Mouse (Mus musculus) mouse trophoblast stem cell (cell line): ENCODE measurements around the gene Stub1.
"Not testable (repeated sequence)": the region's sequence is repeated elsewhere in the genome, so short reads cannot be mapped to it uniquely, and the experiment has no call there.

Experiments used
- in situ Hi-C, 2 experiments: fragments of 300-500 bp; cut with MseI, MboI; formaldehyde crosslinking; loops; 2 replicates in 1 of 2; 3 replicates in 1 of 2; pipeline ENCODE4 v1.15.1; 2025

Gene Stub1

GRCm38 (mm10) chr17:25823452-25823851 lies 9.8 kb downstream of the Stub1 start, which contains the start of gene Wdr24:
Wdr24 (plus strand) TSS chr17:25823627.
- in situ Hi-C loops = no loop called here

GRCm38 (mm10) chr17:25818851-25819780 lies 14.1 kb downstream of the Stub1 start:
- in situ Hi-C loops = no loop called here

- in situ Hi-C loops = no loop called here
These were observed 15.5 kb downstream of the Stub1 start for GRCm38 (mm10) chr17:25817662-25818061.

GRCm38 (mm10) chr17:25813471-25813870 lies 19.7 kb downstream of the Stub1 start:
- in situ Hi-C loops = no loop called here

GRCm38 (mm10) chr17:25810890-25811289 lies 22.3 kb downstream of the Stub1 start:
- in situ Hi-C loops = no loop called here

- in situ Hi-C loops = no loop called here
These were observed 23.4 kb downstream of the Stub1 start for GRCm38 (mm10) chr17:25809606-25810340.

GRCm38 (mm10) chr17:25808789-25809605 lies 24.2 kb downstream of the Stub1 start, which contains the start of gene Fbxl16:
Fbxl16 (plus strand) TSS chr17:25809085.
- in situ Hi-C loops = no loop called here

- in situ Hi-C loops = no loop called here
These were observed 25.2 kb downstream of the Stub1 start for GRCm38 (mm10) chr17:25808028-25808427.

- in situ Hi-C loops = not testable (repeated sequence)
These were observed 25.8 kb downstream of the Stub1 start for GRCm38 (mm10) chr17:25807452-25807851.

GRCm38 (mm10) chr17:25806507-25806906 lies 26.7 kb downstream of the Stub1 start:
- in situ Hi-C loops = no loop called here

GRCm38 (mm10) chr17:25802825-25803517 lies 30.2 kb downstream of the Stub1 start:
- in situ Hi-C loops = loop anchor here in 1 of 2 experiments (5.0 kb wide), 2 partner anchors 36 to 71 kb away; no protein-coding TSS in a partner anchor

- in situ Hi-C loops = loop anchor here in 1 of 2 experiments (5.0 kb wide), 2 partner anchors 34 to 69 kb away; no protein-coding TSS in a partner anchor
These were observed 32.2 kb downstream of the Stub1 start for GRCm38 (mm10) chr17:25801029-25801428.

GRCm38 (mm10) chr17:25796951-25797369 lies 36.2 kb downstream of the Stub1 start, which contains the start of gene Metrn:
Metrn (minus strand) TSS chr17:25797136.
- in situ Hi-C loops = no loop called here

- in situ Hi-C loops = no loop called here
These were observed 36.9 kb downstream of the Stub1 start for GRCm38 (mm10) chr17:25796211-25796771.

- in situ Hi-C loops = no loop called here
These were observed 37.6 kb downstream of the Stub1 start, which contains the start of gene AC134908.4 for GRCm38 (mm10) chr17:25795609-25796092. AC134908.4 (minus strand) TSS chr17:25795659.

- in situ Hi-C loops = no loop called here
These were observed 38.2 kb downstream of the Stub1 start for GRCm38 (mm10) chr17:25794998-25795397.

- in situ Hi-C loops = no loop called here
These were observed 39.0 kb downstream of the Stub1 start for GRCm38 (mm10) chr17:25794197-25794596.

- in situ Hi-C loops = no loop called here
These were observed 40.6 kb downstream of the Stub1 start, which contains the start of gene Fam173a for GRCm38 (mm10) chr17:25792615-25793014. Fam173a (minus strand) TSS chr17:25792901.

GRCm38 (mm10) chr17:25791843-25792527 lies 41.2 kb downstream of the Stub1 start:
- in situ Hi-C loops = no loop called here
